Mouse (Mus musculus) bone marrow macrophage, adult 2 months (primary cell): Measurements from ENCODE around the gene Ppp1r12b.

Experiments used
- CTCF ChIP-seq: IDR thresholded peaks from 2 replicates; pipeline ENCODE4 v1.5.1; 2012; ENCODE audit warnings: low read depth, mild to moderate bottlenecking, low read length, moderate library complexity
- POLR2A ChIP-seq: IDR thresholded peaks from 2 replicates; pipeline ENCODE4 v1.6.1; 2012; ENCODE audit warnings: mild to moderate bottlenecking, low read depth, low read length, borderline replicate concordance

- TF ChIP-seq CTCF (no peak), POLR2A (no peak)
Measured at GRCm38 (mm10) chr1:134818716-134819115, 137.0 kb downstream of the Ppp1r12b start.
